Mouse (Mus musculus): Measurements from ENCODE around the gene Rrh.

The Rrh gene

GRCm38 (mm10) chr3:129820847-129821246 is 1.5 kb downstream of the Rrh start:
- Histone ChIP-seq H3K9me3 (ENCODE audit: low read length) (no peaks in the 10 kb centered on the region), H3K4me3 (replicated peaks; ENCODE audit: low read length) (no peak overlapping the region), H3K4me1 (replicated peaks; ENCODE audit: low read depth, low read length) (no peaks in the 10 kb centered on the region), H3K27me3 (ENCODE audit: insufficient read depth, low read length) (no peaks in the 10 kb centered on the region), H3K36me3 (ENCODE audit: insufficient read depth, low read length) (peaks cover 45% of the 10 kb centered on the region)
- TF ChIP-seq POU5F1 (IDR thresholded peaks at IDR 0.05; ENCODE audit: borderline replicate concordance, low read length): no peak
- no peak for TF ChIP-seq CTCF (conservative IDR thresholded peaks at IDR 0.05; ENCODE audit: low read length)
- TF ChIP-seq NANOG (IDR thresholded peaks at IDR 0.05; ENCODE audit: borderline replicate concordance, low read length): no peak

DNA sequence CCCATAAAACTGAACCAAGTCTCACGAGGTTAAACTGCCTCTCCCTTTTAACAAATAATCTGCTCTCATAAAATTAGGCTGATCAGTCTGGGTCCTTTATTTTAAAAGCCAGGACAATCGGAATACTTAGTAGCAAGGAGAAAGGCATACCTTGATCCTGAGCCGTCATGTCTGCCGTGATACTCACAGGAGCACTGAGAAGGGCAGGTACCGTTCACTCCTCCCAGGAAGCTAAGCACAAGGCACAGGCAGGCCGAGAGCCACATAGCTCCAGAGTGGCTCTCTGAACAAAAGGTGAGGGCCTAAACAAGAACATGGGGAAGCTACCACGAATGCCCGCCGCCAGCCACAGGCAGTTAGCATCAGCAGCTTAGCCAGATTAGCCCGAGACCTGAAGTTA is 18.6 kb downstream of the Rrh start, which contains the start of gene Lrit3:
TSS of gene Lrit3 (minus strand) at position 266 of the 400 bp plus-strand sequence.
- Histone ChIP-seq H3K27me3 (ENCODE audit: insufficient read depth, low read length) (no peaks in the 10 kb centered on the region), H3K9me3 (ENCODE audit: low read length) (no peaks in the 10 kb centered on the region), H3K36me3 (ENCODE audit: insufficient read depth, low read length) (no peaks in the 10 kb centered on the region), H3K4me1 (replicated peaks; ENCODE audit: low read depth, low read length) (no peaks in the 10 kb centered on the region), H3K4me3 (replicated peaks; ENCODE audit: low read length) (no peak within 1 kb of the TSS)
- no peak for TF ChIP-seq POU5F1 (IDR thresholded peaks at IDR 0.05; ENCODE audit: borderline replicate concordance, low read length)

- TF ChIP-seq CTCF (conservative IDR thresholded peaks at IDR 0.05; ENCODE audit: low read length) (no peak), NANOG (IDR thresholded peaks at IDR 0.05; ENCODE audit: borderline replicate concordance, low read length) (no peak), POU5F1 (IDR thresholded peaks at IDR 0.05; ENCODE audit: borderline replicate concordance, low read length) (no peak)
- Histone ChIP-seq H3K4me1 (replicated peaks; ENCODE audit: low read depth, low read length) (no peaks in the 10 kb centered on the region), H3K36me3 (ENCODE audit: insufficient read depth, low read length) (no peaks in the 10 kb centered on the region), H3K27me3 (ENCODE audit: insufficient read depth, low read length) (no peaks in the 10 kb centered on the region), H3K9me3 (ENCODE audit: low read length) (no peaks in the 10 kb centered on the region), H3K4me3 (replicated peaks; ENCODE audit: low read length) (no peak overlapping the region)
Observed at GRCm38 (mm10) chr3:129799011-129799410, 23.4 kb downstream of the Rrh start.

DNA sequence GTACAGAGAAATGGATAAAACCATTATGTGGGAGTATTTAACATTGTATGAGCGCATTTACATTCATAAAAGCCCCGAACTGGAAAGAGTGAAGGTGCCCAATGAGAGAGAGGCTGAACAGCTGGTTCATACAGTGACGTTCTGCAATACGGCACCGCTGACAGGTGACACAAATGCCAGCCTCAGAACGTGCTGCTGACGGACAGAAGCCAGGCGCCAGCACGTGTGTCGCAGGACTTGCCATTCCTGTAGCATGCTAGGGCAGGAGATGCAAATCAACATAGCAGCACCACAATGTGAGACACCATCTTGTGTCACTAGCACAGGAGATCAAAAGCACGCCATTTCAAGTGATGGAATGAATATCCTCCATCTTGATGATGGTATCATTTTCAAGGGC is 23.8 kb downstream of the Rrh start:
- Histone ChIP-seq H3K27me3 (ENCODE audit: insufficient read depth, low read length) (0 out of 2 replicates have a peak, but pooled peaks cover 1% of the 10 kb centered on the region), H3K4me1 (replicated peaks; ENCODE audit: low read depth, low read length) (no peaks in the 10 kb centered on the region), H3K9me3 (ENCODE audit: low read length) (no peaks in the 10 kb centered on the region), H3K4me3 (replicated peaks; ENCODE audit: low read length) (no peak overlapping the region), H3K36me3 (ENCODE audit: insufficient read depth, low read length) (no peaks in the 10 kb centered on the region)
- no peak for TF ChIP-seq CTCF (conservative IDR thresholded peaks at IDR 0.05; ENCODE audit: low read length)
- no peak for TF ChIP-seq NANOG (IDR thresholded peaks at IDR 0.05; ENCODE audit: borderline replicate concordance, low read length)
- no peak for TF ChIP-seq POU5F1 (IDR thresholded peaks at IDR 0.05; ENCODE audit: borderline replicate concordance, low read length)

- H3K4me1 ChIP-seq (replicated peaks; ENCODE audit: low read depth, low read length): no peaks in the 10 kb centered on the region
- no peaks in the 10 kb centered on the region for H3K9me3 ChIP-seq (ENCODE audit: low read length)
- no peak for TF ChIP-seq NANOG (IDR thresholded peaks at IDR 0.05; ENCODE audit: borderline replicate concordance, low read length)
- TF ChIP-seq CTCF (conservative IDR thresholded peaks at IDR 0.05; ENCODE audit: low read length): no peak
- no peak for TF ChIP-seq POU5F1 (IDR thresholded peaks at IDR 0.05; ENCODE audit: borderline replicate concordance, low read length)
- no peak overlapping the region for H3K4me3 ChIP-seq (replicated peaks; ENCODE audit: low read length)
- 0 out of 2 replicates have a peak, but pooled peaks cover 2% of the 10 kb centered on the region for H3K27me3 ChIP-seq (ENCODE audit: insufficient read depth, low read length)
- H3K36me3 ChIP-seq (ENCODE audit: insufficient read depth, low read length): no peaks in the 10 kb centered on the region
Observed at GRCm38 (mm10) chr3:129797341-129797740, 25.0 kb downstream of the Rrh start.

GRCm38 (mm10) chr3:129793801-129794200 is 28.6 kb downstream of the Rrh start:
- H3K4me1 ChIP-seq (replicated peaks; ENCODE audit: low read depth, low read length): 0 out of 2 replicates have a peak, but pooled peaks cover under 1% of the 10 kb centered on the region
- H3K36me3 ChIP-seq (ENCODE audit: insufficient read depth, low read length): no peaks in the 10 kb centered on the region
- TF ChIP-seq POU5F1 (IDR thresholded peaks at IDR 0.05; ENCODE audit: borderline replicate concordance, low read length) (no peak), NANOG (IDR thresholded peaks at IDR 0.05; ENCODE audit: borderline replicate concordance, low read length) (no peak), CTCF (conservative IDR thresholded peaks at IDR 0.05; ENCODE audit: low read length) (no peak)
- H3K9me3 ChIP-seq (ENCODE audit: low read length): no peaks in the 10 kb centered on the region
- 0 out of 2 replicates have a peak, but pooled peaks cover 2% of the 10 kb centered on the region for H3K27me3 ChIP-seq (ENCODE audit: insufficient read depth, low read length)
- no peak overlapping the region for H3K4me3 ChIP-seq (replicated peaks; ENCODE audit: low read length)

DNA sequence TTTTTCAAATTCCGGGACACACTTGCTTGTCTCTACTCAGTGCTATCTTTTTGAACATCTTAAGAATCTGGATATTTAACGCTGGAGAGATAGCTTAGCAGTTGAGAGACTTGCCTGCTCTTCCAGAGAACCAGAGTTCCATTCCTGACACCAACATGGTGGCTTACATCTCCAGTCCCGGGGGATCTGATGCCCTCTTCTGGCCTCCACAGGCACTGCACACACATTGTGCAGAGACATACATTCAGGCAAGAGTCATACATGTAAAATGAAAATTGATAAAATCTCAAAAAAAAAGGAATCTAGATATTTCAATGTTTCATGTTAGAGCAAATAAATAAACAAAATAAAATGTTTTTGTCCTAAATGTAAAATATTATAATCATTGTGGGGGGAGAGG is 39.6 kb downstream of the Rrh start:
- no peaks in the 10 kb centered on the region for H3K4me1 ChIP-seq (replicated peaks; ENCODE audit: low read depth, low read length)
- H3K4me3 ChIP-seq (replicated peaks; ENCODE audit: low read length): no peak overlapping the region
- no peaks in the 10 kb centered on the region for H3K27me3 ChIP-seq (ENCODE audit: insufficient read depth, low read length)
- TF ChIP-seq NANOG (IDR thresholded peaks at IDR 0.05; ENCODE audit: borderline replicate concordance, low read length) (no peak), POU5F1 (IDR thresholded peaks at IDR 0.05; ENCODE audit: borderline replicate concordance, low read length) (no peak), CTCF (conservative IDR thresholded peaks at IDR 0.05; ENCODE audit: low read length) (no peak)
- H3K36me3 ChIP-seq (ENCODE audit: insufficient read depth, low read length): no peaks in the 10 kb centered on the region
- H3K9me3 ChIP-seq (ENCODE audit: low read length): peaks cover 52% of the 10 kb centered on the region

DNA sequence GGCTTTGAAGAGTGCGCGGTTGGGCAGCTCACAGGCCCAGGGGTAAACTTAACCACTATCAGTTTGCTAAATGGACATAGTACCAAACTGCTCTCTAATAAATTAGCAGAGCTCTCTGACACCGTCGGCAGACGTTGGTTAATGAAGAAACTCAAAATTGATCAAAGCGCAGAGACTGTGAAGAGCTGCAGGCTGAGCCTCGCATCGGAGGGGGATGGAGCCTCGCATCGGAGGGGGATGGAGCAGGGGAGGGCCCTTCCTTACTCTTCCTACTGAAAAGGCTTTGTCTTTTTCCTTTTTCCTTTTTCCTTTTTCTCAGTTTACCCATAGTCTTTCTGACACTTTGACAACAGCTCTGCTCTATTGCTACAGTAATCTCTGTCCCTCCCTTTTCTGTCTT is 41.0 kb downstream of the Rrh start:
- H3K4me3 ChIP-seq (replicated peaks; ENCODE audit: low read length): no peak overlapping the region
- H3K4me1 ChIP-seq (replicated peaks; ENCODE audit: low read depth, low read length): no peaks in the 10 kb centered on the region
- no peaks in the 10 kb centered on the region for H3K27me3 ChIP-seq (ENCODE audit: insufficient read depth, low read length)
- no peaks in the 10 kb centered on the region for H3K36me3 ChIP-seq (ENCODE audit: insufficient read depth, low read length)
- TF ChIP-seq NANOG (IDR thresholded peaks at IDR 0.05; ENCODE audit: borderline replicate concordance, low read length) (no peak), POU5F1 (IDR thresholded peaks at IDR 0.05; ENCODE audit: borderline replicate concordance, low read length) (no peak), CTCF (conservative IDR thresholded peaks at IDR 0.05; ENCODE audit: low read length) (no peak)
- H3K9me3 ChIP-seq (ENCODE audit: low read length): peaks cover 46% of the 10 kb centered on the region

GRCm38 (mm10) chr3:129771210-129771609 is 51.2 kb downstream of the Rrh start:
- Histone ChIP-seq H3K9me3 (ENCODE audit: low read length) (no peaks in the 10 kb centered on the region), H3K36me3 (ENCODE audit: insufficient read depth, low read length) (no peaks in the 10 kb centered on the region), H3K4me1 (replicated peaks; ENCODE audit: low read depth, low read length) (no peaks in the 10 kb centered on the region), H3K4me3 (replicated peaks; ENCODE audit: low read length) (no peak overlapping the region), H3K27me3 (ENCODE audit: insufficient read depth, low read length) (no peaks in the 10 kb centered on the region)
- no peak for TF ChIP-seq POU5F1 (IDR thresholded peaks at IDR 0.05; ENCODE audit: borderline replicate concordance, low read length)
- no peak for TF ChIP-seq NANOG (IDR thresholded peaks at IDR 0.05; ENCODE audit: borderline replicate concordance, low read length)
- TF ChIP-seq CTCF (conservative IDR thresholded peaks at IDR 0.05; ENCODE audit: low read length): no peak

All from E14TG2a.4 (cell line).